Mouse (Mus musculus) erythroblast, embryonic 14.5 days (primary cell): ENCODE results near the gene Cep290.

Experiments
- GATA1 ChIP-seq: IDR thresholded peaks from 2 replicates; pipeline ENCODE4 v1.6.1; 2012; ENCODE audit warnings: low read length, inconsistent platforms, mixed read lengths
- TAL1 ChIP-seq: IDR thresholded peaks from 3 replicates; pipeline ENCODE4 v1.6.1; 2012; ENCODE audit warnings: low read length, inconsistent platforms, mixed read lengths

DNA sequence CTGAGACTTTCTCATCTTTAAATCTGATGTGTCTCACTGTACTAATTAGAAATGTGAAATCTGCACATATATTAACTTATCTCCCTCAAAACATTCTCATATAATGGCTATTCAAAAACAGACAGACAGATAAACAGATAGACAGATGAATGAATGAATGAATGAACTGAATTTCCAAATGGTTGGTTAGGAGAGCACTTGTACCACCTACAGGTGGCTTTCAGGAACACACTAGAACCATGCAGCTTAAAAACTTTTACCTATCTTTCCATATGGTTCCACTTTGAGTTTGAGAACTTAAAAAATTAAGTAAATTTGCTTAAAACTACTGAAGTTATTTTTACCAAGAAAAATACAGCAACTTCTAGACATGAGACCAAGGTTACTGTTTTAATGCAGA is 38.0 kb upstream of the Cep290 start:
- no peak for TF ChIP-seq GATA1
- no peak for TF ChIP-seq TAL1
